Mouse (Mus musculus) ES-Bruce4 (cell line): ENCODE measurements around the gene Olfr800. TPM values are rescaled to one million over a fixed set of nuclear protein-coding genes. Genes with fewer than 3 reads are reported as not detected.

Experiments
- H3K27ac ChIP-seq: 2 replicates; pipeline ENCODE4 v1.5.1; 2012; ENCODE audit warnings: low read length, inconsistent platforms; ENCODE audit not compliant: insufficient read depth
- H3K27me3 ChIP-seq: 2 replicates; pipeline ENCODE4 v1.6.1; 2012; ENCODE audit warnings: mild to moderate bottlenecking, low read length, inconsistent platforms; ENCODE audit not compliant: control insufficient read depth, poor library complexity, insufficient read depth, severe bottlenecking
- H3K36me3 ChIP-seq: 2 replicates; pipeline ENCODE4 v1.6.1; 2012; ENCODE audit warnings: inconsistent platforms, mild to moderate bottlenecking, low read length, moderate library complexity; ENCODE audit not compliant: control insufficient read depth, poor library complexity, insufficient read depth, severe bottlenecking
- H3K4me1 ChIP-seq: one replicate; pipeline ENCODE4 v1.8.1; 2011; ENCODE audit warnings: low read length; ENCODE audit not compliant: control insufficient read depth, insufficient read depth
- H3K4me3 ChIP-seq: 2 replicates; pipeline ENCODE4 v1.5.1; 2011; ENCODE audit warnings: low read depth, mild to moderate bottlenecking, low read length
- H3K9ac ChIP-seq: 2 replicates; pipeline ENCODE4 v1.6.1; 2012; ENCODE audit warnings: low read depth, mild to moderate bottlenecking, inconsistent platforms; ENCODE audit not compliant: poor library complexity, severe bottlenecking
- H3K9me3 ChIP-seq: replicated peaks from 2 replicates; pipeline ENCODE4 v1.6.1; 2012; ENCODE audit warnings: mild to moderate bottlenecking, low read length, inconsistent platforms; ENCODE audit not compliant: control insufficient read depth, poor library complexity, insufficient read depth, severe bottlenecking
- CTCF ChIP-seq: IDR thresholded peaks from one replicate; pipeline ENCODE4 v1.8.1; 2011; ENCODE audit warnings: low read depth, low read length
- EP300 ChIP-seq: IDR thresholded peaks from 2 replicates; pipeline ENCODE4 v1.6.1; 2011; ENCODE audit warnings: low read depth, low read length; ENCODE audit not compliant: insufficient read depth
- POLR2A ChIP-seq: IDR thresholded peaks from one replicate; pipeline ENCODE4 v1.8.1; 2011; ENCODE audit warnings: low read length; ENCODE audit not compliant: insufficient read depth
- polyA plus RNA-seq: library from polyadenylated mRNA; stranded (reverse); fragments of >200 nt; gene quantifications from 2 replicates; pipeline ENCODE4 v1.2.4, GENCODE M21; 2011; ENCODE audit warnings: low read depth; ENCODE audit not compliant: missing spikeins, insufficient read depth, insufficient read length

Gene Olfr800
- polyA plus RNA-seq, 1 experiment = not detected

DNA sequence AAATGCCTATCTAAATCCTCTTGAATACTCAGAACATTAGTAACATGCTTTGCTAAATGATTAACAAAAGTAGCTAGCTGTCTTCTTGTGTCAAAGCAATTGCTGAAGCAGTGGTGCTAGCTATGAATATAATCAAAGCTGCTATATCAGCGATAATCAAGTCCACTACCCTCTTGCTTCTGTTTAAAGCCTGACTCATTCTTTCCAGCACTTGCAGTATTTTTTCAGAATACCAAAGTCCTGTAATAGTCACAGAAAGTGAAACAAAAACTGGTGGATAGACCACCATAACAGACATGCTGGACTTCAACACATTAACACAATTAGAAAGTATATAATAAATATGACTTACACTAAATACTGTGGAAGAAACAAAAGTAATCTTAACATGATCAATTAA, 5.7 kb upstream of the Olfr800 start:
- no peak overlapping the region for H3K9ac ChIP-seq
- no peak overlapping the region for H3K4me3 ChIP-seq
- TF ChIP-seq POLR2A (no peak), CTCF (no peak), EP300 (no peak)
- H3K36me3 ChIP-seq = no peaks in the 10 kb centered on the region
- no peaks in the 10 kb centered on the region for H3K27me3 ChIP-seq
- H3K27ac ChIP-seq = no peak overlapping the region
- H3K4me1 ChIP-seq = no peaks in the 10 kb centered on the region
- no peaks in the 10 kb centered on the region for H3K9me3 ChIP-seq

DNA sequence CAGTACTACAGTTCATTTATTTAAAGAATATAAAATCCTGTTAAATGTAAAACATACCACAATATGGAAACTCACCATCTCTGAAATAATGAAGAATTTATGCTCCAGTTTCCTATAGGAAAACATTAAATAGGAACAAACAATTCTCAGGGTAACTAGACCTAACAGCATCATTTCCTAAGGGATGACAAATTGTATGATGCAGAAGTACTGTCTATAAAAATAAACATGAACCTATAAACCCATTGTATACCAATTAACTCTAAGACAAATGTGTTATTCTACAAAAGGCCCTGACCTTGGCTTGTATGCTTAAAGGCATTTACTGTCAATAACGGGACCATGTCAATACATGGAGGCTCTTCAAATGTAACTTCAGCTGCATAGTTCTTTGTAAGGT, 16.3 kb downstream of the Olfr800 start, which contains the start of gene Olfr801:
TSS of gene Olfr801 (minus strand) at position 101 of the 400 bp plus-strand sequence.
- H3K36me3 ChIP-seq = no peaks in the 10 kb centered on the region
- no peaks in the 10 kb centered on the region for H3K4me1 ChIP-seq
- H3K27ac ChIP-seq = no peak within 1 kb of the TSS
- H3K4me3 ChIP-seq = no peak within 1 kb of the TSS
- H3K27me3 ChIP-seq = no peaks in the 10 kb centered on the region
- TF ChIP-seq POLR2A (no peak), CTCF (no peak), EP300 (no peak)
- H3K9ac ChIP-seq = no peak within 1 kb of the TSS
- no peaks in the 10 kb centered on the region for H3K9me3 ChIP-seq

DNA sequence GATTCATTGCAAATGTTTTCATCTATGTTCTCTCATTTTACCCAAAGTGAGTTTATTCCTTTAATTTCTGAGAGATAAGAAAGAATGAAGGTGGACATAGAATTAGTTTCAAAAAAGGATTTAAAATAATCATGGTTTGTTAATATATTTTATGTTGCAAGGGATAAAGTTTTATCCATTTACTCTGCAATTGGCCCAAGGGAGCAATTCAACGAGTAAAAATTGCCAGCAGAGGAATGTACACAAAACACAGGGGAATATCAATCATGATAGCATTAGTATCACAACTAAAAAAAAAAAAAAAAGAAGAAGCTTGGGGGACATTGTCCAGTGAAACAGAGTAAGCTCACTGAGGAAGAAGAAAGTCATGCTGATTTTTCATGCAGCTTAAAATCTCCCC, 30.6 kb downstream of the Olfr800 start, which contains the start of gene Olfr802:
TSS of gene Olfr802 (minus strand) at position 101 of the 400 bp plus-strand sequence.
- no peak within 1 kb of the TSS for H3K9ac ChIP-seq
- TF ChIP-seq CTCF = no peak
- no peak for TF ChIP-seq EP300
- no peak for TF ChIP-seq POLR2A
- no peak within 1 kb of the TSS for H3K27ac ChIP-seq
- no peaks in the 10 kb centered on the region for H3K9me3 ChIP-seq
- H3K27me3 ChIP-seq = no peaks in the 10 kb centered on the region
- no peak within 1 kb of the TSS for H3K4me3 ChIP-seq
- H3K4me1 ChIP-seq = no peaks in the 10 kb centered on the region
- no peaks in the 10 kb centered on the region for H3K36me3 ChIP-seq

DNA sequence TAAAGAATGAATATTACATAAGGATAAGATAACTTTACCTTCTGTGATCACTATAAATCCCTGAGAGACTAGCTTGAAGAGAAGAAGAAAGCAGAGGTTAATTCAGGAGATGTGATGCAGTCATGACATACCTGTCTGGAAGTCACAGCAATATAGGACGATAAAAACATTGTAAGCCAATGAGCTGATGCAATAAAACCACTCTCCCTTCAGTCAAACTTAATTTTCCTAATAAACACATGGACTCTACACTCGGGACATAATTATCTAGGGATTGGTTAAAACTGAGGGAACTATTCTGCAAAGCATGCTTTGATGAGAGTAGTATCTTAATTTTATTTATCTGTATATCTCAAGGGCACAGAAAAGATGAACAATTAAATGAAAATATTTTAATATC, 36.7 kb downstream of the Olfr800 start, which contains the start of gene Olfr803:
TSS of gene Olfr803 (minus strand) at position 101 of the 400 bp plus-strand sequence.
- no peak for TF ChIP-seq POLR2A
- TF ChIP-seq CTCF = no peak
- TF ChIP-seq EP300 = no peak

DNA sequence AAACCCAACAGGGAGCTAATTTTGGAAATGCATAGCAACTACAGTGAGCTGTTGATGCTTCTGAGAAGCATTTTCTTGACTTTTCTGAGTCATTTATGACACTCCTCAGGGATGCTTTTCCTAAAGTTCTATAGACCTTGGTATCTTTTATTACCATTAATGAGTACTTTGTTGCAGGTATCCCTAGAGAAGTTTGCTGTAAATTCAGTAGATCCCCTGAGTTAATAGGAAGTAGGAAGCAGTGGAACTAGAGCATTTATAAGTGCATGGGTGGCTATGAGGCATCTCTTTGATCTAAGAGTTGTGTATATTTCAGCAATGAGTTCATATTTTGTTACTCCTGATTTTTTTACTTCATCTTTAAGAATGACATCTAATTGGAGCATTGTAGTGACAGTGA, 45.4 kb downstream of the Olfr800 start, which contains the start of gene Olfr804:
TSS of gene Olfr804 (plus strand) at position 301 of the 400 bp plus-strand sequence.
- no peak within 1 kb of the TSS for H3K27ac ChIP-seq
- H3K4me1 ChIP-seq = no peaks in the 10 kb centered on the region
- no peak within 1 kb of the TSS for H3K4me3 ChIP-seq
- no peaks in the 10 kb centered on the region for H3K36me3 ChIP-seq
- TF ChIP-seq EP300 (no peak), POLR2A (no peak)
- no peaks in the 10 kb centered on the region for H3K27me3 ChIP-seq
- no peaks in the 10 kb centered on the region for H3K9me3 ChIP-seq
- no peak within 1 kb of the TSS for H3K9ac ChIP-seq

More for the DNA sequence above, 36.7 kb downstream of the Olfr800 start, which contains the start of gene Olfr803:
- Histone ChIP-seq H3K9ac (no peak within 1 kb of the TSS), H3K27me3 (no peaks in the 10 kb centered on the region), H3K27ac (no peak within 1 kb of the TSS), H3K4me3 (no peak within 1 kb of the TSS), H3K36me3 (no peaks in the 10 kb centered on the region), H3K4me1 (no peaks in the 10 kb centered on the region), H3K9me3 (no peaks in the 10 kb centered on the region)

Other genes with a start within 250 kb of the Olfr800 start
- gene Olfr786, start 230.4 kb upstream of the Olfr800 start, polyA plus RNA-seq = not detected in 2 replicates
- 0.14 TPM in 1 of 2 replicates, not detected in the other for gene Olfr787, start 195.8 kb upstream of the Olfr800 start, polyA plus RNA-seq
- gene Olfr788, start 186.7 kb upstream of the Olfr800 start, polyA plus RNA-seq = not detected in 2 replicates
- gene Olfr789, start 172.9 kb upstream of the Olfr800 start, polyA plus RNA-seq = not detected in 2 replicates
- not detected in 2 replicates for gene Olfr790, start 159.2 kb upstream of the Olfr800 start, polyA plus RNA-seq
- gene Olfr791, start 135.9 kb upstream of the Olfr800 start, polyA plus RNA-seq = not detected in 2 replicates
- gene Olfr792, start 118.5 kb upstream of the Olfr800 start, polyA plus RNA-seq = not detected in 2 replicates
- gene Olfr794, start 90.0 kb upstream of the Olfr800 start, polyA plus RNA-seq = 0.29 TPM in 1 of 2 replicates, not detected in the other
- 0.24 TPM in 1 of 2 replicates, not detected in the other for gene Olfr796, start 45.1 kb upstream of the Olfr800 start, polyA plus RNA-seq
- not detected in 2 replicates for gene Olfr798, start 29.8 kb upstream of the Olfr800 start, polyA plus RNA-seq
- not detected in 2 replicates for gene Olfr799, start 20.2 kb upstream of the Olfr800 start, polyA plus RNA-seq
- gene Olfr801, start 16.2 kb downstream of the Olfr800 start, polyA plus RNA-seq = not detected in 2 replicates
- not detected in 2 replicates for gene Olfr802, start 30.5 kb downstream of the Olfr800 start, polyA plus RNA-seq
- not detected in 2 replicates for gene Olfr803, start 36.6 kb downstream of the Olfr800 start, polyA plus RNA-seq
- gene Olfr804, start 45.5 kb downstream of the Olfr800 start, polyA plus RNA-seq = not detected in 2 replicates
- gene Olfr805, start 71.7 kb downstream of the Olfr800 start, polyA plus RNA-seq = not detected in 2 replicates
- gene Olfr806, start 84.2 kb downstream of the Olfr800 start, polyA plus RNA-seq = not detected in 2 replicates
- not detected in 2 replicates for gene Olfr807, start 100.1 kb downstream of the Olfr800 start, polyA plus RNA-seq
- gene Olfr808, start 107.8 kb downstream of the Olfr800 start, polyA plus RNA-seq = not detected in 2 replicates
- not detected in 2 replicates for gene Olfr809, start 116.9 kb downstream of the Olfr800 start, polyA plus RNA-seq
- not detected in 2 replicates for gene Olfr810, start 137.2 kb downstream of the Olfr800 start, polyA plus RNA-seq
- gene Olfr811, start 146.7 kb downstream of the Olfr800 start, polyA plus RNA-seq = not detected in 2 replicates
- gene Olfr812, start 188.4 kb downstream of the Olfr800 start, polyA plus RNA-seq = not detected in 2 replicates
- not detected in 2 replicates for gene Olfr813, start 197.7 kb downstream of the Olfr800 start, polyA plus RNA-seq
- 0.40 TPM in 1 of 2 replicates, not detected in the other for gene Olfr814, start 222.2 kb downstream of the Olfr800 start, polyA plus RNA-seq
- gene Olfr815, start 248.2 kb downstream of the Olfr800 start, polyA plus RNA-seq = not detected in 2 replicates